In genomic region chrX:103483047-103483446, GRCm38 (mm10) we compare ENCODE assay signal across 8 mouse cellular contexts.
DNase-seq lines count a peak whose midpoint lies in the region; ATAC-seq and TF ChIP-seq lines count a peak whose summit lies in the region.

No protein-coding gene starts in this region.

- no peaks in the 10 kb centered on the region for H3K36me3 ChIP-seq in kidney, embryonic 14.5 days (ENCODE audit: control insufficient read depth, insufficient read depth, low read length)
- H3K36me3 ChIP-seq in embryonic facial prominence, embryonic 10.5 days (replicated peaks) = no peaks in the 10 kb centered on the region
- no peaks in the 10 kb centered on the region for H3K36me3 ChIP-seq in heart, embryonic 13.5 days
- H3K36me3 ChIP-seq in limb, embryonic 10.5 days = no peaks in the 10 kb centered on the region
- no peaks in the 10 kb centered on the region for H3K36me3 ChIP-seq in midbrain, embryonic 12.5 days
- no peaks in the 10 kb centered on the region for H3K36me3 ChIP-seq in stomach, postnatal 0 days (ENCODE audit: control insufficient read depth, insufficient read depth, low read length)

- TF ChIP-seq EP300 in stomach, postnatal 0 days (optimal IDR thresholded peaks at IDR 0.05) = no peak

- WGBS in kidney, embryonic 14.5 days = 59% methylated on average over 17 of the region's 17 CpGs
- WGBS in embryonic facial prominence, embryonic 10.5 days = 62% methylated on average over 17 of the region's 17 CpGs
- 68% methylated on average over 17 of the region's 17 CpGs for WGBS in heart, embryonic 13.5 days
- WGBS in limb, embryonic 10.5 days = 71% methylated on average over 17 of the region's 17 CpGs
- WGBS in midbrain, embryonic 12.5 days = 61% methylated on average over 17 of the region's 17 CpGs
- 64% methylated on average over 17 of the region's 17 CpGs for WGBS in stomach, postnatal 0 days

- H3K27me3 ChIP-seq in kidney, embryonic 14.5 days (ENCODE audit: control insufficient read depth, insufficient read depth, low read length) = no peaks in the 10 kb centered on the region
- no peaks in the 10 kb centered on the region for H3K27me3 ChIP-seq in embryonic facial prominence, embryonic 10.5 days (replicated peaks; ENCODE audit: low read depth, poor library complexity, severe bottlenecking)
- H3K27me3 ChIP-seq in heart, embryonic 13.5 days (replicated peaks) = 0 out of 2 replicates have a peak, but pooled peaks cover 7% of the 10 kb centered on the region
- H3K27me3 ChIP-seq in limb, embryonic 10.5 days (ENCODE audit: low read depth, poor library complexity, severe bottlenecking) = no peaks in the 10 kb centered on the region
- H3K27me3 ChIP-seq in midbrain, embryonic 12.5 days = no peaks in the 10 kb centered on the region
- H3K27me3 ChIP-seq in stomach, postnatal 0 days (ENCODE audit: control insufficient read depth, insufficient read depth, low read length) = no peaks in the 10 kb centered on the region

- H3K27ac ChIP-seq in kidney, embryonic 14.5 days (ENCODE audit: low read depth, low read length) = no peak overlapping the region
- peak overlapping the region; percentile 83; the same call in 1 of the 2 replicates for H3K27ac ChIP-seq in embryonic facial prominence, embryonic 10.5 days (replicated peaks)
- no peak overlapping the region for H3K27ac ChIP-seq in heart, embryonic 13.5 days (replicated peaks)
- H3K27ac ChIP-seq in limb, embryonic 10.5 days = 0 out of 2 replicates have a peak overlapping the region, but pooled peaks have one; percentile 88
- H3K27ac ChIP-seq in midbrain, embryonic 12.5 days (replicated peaks) = no peak overlapping the region
- no peak overlapping the region for H3K27ac ChIP-seq in stomach, postnatal 0 days (replicated peaks)

- H3K4me3 ChIP-seq in kidney, embryonic 14.5 days (ENCODE audit: low read length) = peak overlapping the region; percentile 36; the same call in 1 of the 2 replicates
- H3K4me3 ChIP-seq in embryonic facial prominence, embryonic 10.5 days = peak overlapping the region; percentile 58
- peak overlapping the region; percentile 55 for H3K4me3 ChIP-seq in heart, embryonic 13.5 days
- peak overlapping the region; percentile 57 for H3K4me3 ChIP-seq in limb, embryonic 10.5 days
- peak overlapping the region; percentile 43 for H3K4me3 ChIP-seq in midbrain, embryonic 12.5 days
- 0 out of 2 replicates have a peak overlapping the region, but pooled peaks have one; percentile 47 for H3K4me3 ChIP-seq in stomach, postnatal 0 days (ENCODE audit: low read depth, low read length)

- TF ChIP-seq CTCF in stomach, postnatal 0 days (IDR thresholded peaks at IDR 0.05; ENCODE audit: low read depth) = no peak

- H3K9ac ChIP-seq in kidney, embryonic 14.5 days (ENCODE audit: low read depth, low read length) = peak overlapping the region; percentile 23; the same call in 1 of the 2 replicates
- H3K9ac ChIP-seq in heart, embryonic 13.5 days = no peak overlapping the region
- H3K9ac ChIP-seq in midbrain, embryonic 12.5 days (replicated peaks) = no peak overlapping the region
- H3K9ac ChIP-seq in stomach, postnatal 0 days (ENCODE audit: low read length) = no peak overlapping the region

- ATAC-seq in kidney, embryonic 14.5 days (ENCODE audit: low FRiP score, low TSS enrichment) = no peak
- no peak for ATAC-seq in heart, embryonic 13.5 days (ENCODE audit: extremely low read depth, insufficient number of reproducible peaks, low FRiP score, low TSS enrichment)
- ATAC-seq in midbrain, embryonic 12.5 days (ENCODE audit: low FRiP score, low read depth) = no peak; the same call in 1 of the 2 replicates
- peak; percentile 63; the same call in 1 of the 2 replicates for ATAC-seq in stomach, postnatal 0 days (ENCODE audit: low FRiP score, low TSS enrichment)
- ATAC-seq in activated CD4-positive, CD25-positive, alpha-beta regulatory T cell, adult 4 months = no peak

- DNase-seq in kidney, postnatal 14 days = no peak
- DNase-seq in embryonic facial prominence, embryonic 10.5 days (ENCODE audit: low spot score) = peak; percentile 40
- DNase-seq in limb, embryonic 10.5 days (ENCODE audit: low spot score) = no peak
- peak; percentile 30 for DNase-seq in stomach, postnatal 0 days (ENCODE audit: low spot score)

- no peaks in the 10 kb centered on the region for H3K4me1 ChIP-seq in kidney, embryonic 14.5 days (ENCODE audit: control insufficient read depth, insufficient read depth, low read length)
- no peaks in the 10 kb centered on the region for H3K4me1 ChIP-seq in embryonic facial prominence, embryonic 10.5 days
- no peaks in the 10 kb centered on the region for H3K4me1 ChIP-seq in heart, embryonic 13.5 days
- no peaks in the 10 kb centered on the region for H3K4me1 ChIP-seq in limb, embryonic 10.5 days
- no peaks in the 10 kb centered on the region for H3K4me1 ChIP-seq in midbrain, embryonic 12.5 days
- no peaks in the 10 kb centered on the region for H3K4me1 ChIP-seq in stomach, postnatal 0 days (replicated peaks; ENCODE audit: control insufficient read depth, insufficient read depth)

- no peaks in the 10 kb centered on the region for H3K9me3 ChIP-seq in kidney, embryonic 14.5 days (ENCODE audit: control insufficient read depth, low read length)
- H3K9me3 ChIP-seq in embryonic facial prominence, embryonic 10.5 days = no peaks in the 10 kb centered on the region
- no peaks in the 10 kb centered on the region for H3K9me3 ChIP-seq in heart, embryonic 13.5 days
- no peaks in the 10 kb centered on the region for H3K9me3 ChIP-seq in limb, embryonic 10.5 days (replicated peaks)
- no peaks in the 10 kb centered on the region for H3K9me3 ChIP-seq in midbrain, embryonic 12.5 days
- no peaks in the 10 kb centered on the region for H3K9me3 ChIP-seq in stomach, postnatal 0 days (ENCODE audit: control insufficient read depth, low read length)

- no peak overlapping the region; the same call in 1 of the 2 replicates for H3K4me2 ChIP-seq in kidney, embryonic 14.5 days (replicated peaks; ENCODE audit: low read depth, low read length)
- peak overlapping the region; percentile 58 for H3K4me2 ChIP-seq in heart, embryonic 13.5 days
- peak overlapping the region; percentile 38 for H3K4me2 ChIP-seq in midbrain, embryonic 12.5 days (replicated peaks)
- H3K4me2 ChIP-seq in stomach, postnatal 0 days (replicated peaks; ENCODE audit: low read depth) = peak overlapping the region; percentile 0; the same call in 1 of the 2 replicates

Comparison
In these comparisons a context has a peak if more than half of its experiments do, and no peak if none do; other contexts are left out.
1. H3K27ac ChIP-seq: peak in embryonic facial prominence, embryonic 10.5 days (single experiment) and limb, embryonic 10.5 days (single experiment); none in kidney, embryonic 14.5 days (single experiment), heart, embryonic 13.5 days (single experiment), midbrain, embryonic 12.5 days (single experiment) and stomach, postnatal 0 days (single experiment).
2. DNase-seq: peak in embryonic facial prominence, embryonic 10.5 days (single experiment) and stomach, postnatal 0 days (single experiment); none in kidney, postnatal 14 days (single experiment) and limb, embryonic 10.5 days (single experiment).
3. Peak in every context shown above with its lines, with median percentiles within 50 percentile points of each other: H3K4me3 ChIP-seq.